ENCODE assay signal across 26 mouse cellular contexts in genomic region chr11:4138964-4139363, GRCm38 (mm10).
"Had no signal": no experiment of that assay in that cellular context is flagged by ENCODE, and none has a peak within 500 bp of the region (broad histone marks: within the 10 kb centered on the region; RNA-seq: fewer than 3 reads in every experiment).

No protein-coding gene starts in this region.

- ATAC-seq: hindbrain, embryonic 16.5 days; intestine, embryonic 16.5 days; liver, embryonic 12.5 days had no signal

- DNase-seq: gastrocnemius, postnatal 14 days; gastrocnemius, postnatal 36 days; heart, adult 11 months; heart, adult 2 months; heart, postnatal 14 days; heart, postnatal 36 days; kidney, adult 11 months; kidney, adult 2 months; kidney, adult 9 months; kidney, postnatal 14 days; kidney, postnatal 36 days; layer of hippocampus, adult 9-11 months; layer of hippocampus, postnatal 36 days; left cerebral cortex, postnatal 4 days had no signal

- H3K27me3 ChIP-seq: heart, embryonic 13.5 days; heart, embryonic 15.5 days; kidney, embryonic 15.5 days; limb, embryonic 13.5 days; limb, embryonic 15.5 days; liver, embryonic 12.5 days had no signal

- H3K4me3 ChIP-seq: heart, adult 2 months; heart, embryonic 13.5 days; heart, embryonic 15.5 days; hindbrain, embryonic 10.5 days; kidney, embryonic 15.5 days; limb, embryonic 13.5 days; limb, embryonic 15.5 days; liver, embryonic 12.5 days had no signal

- H3K4me2 ChIP-seq: heart, embryonic 11.5 days; heart, embryonic 13.5 days; heart, embryonic 15.5 days; hindbrain, embryonic 14.5 days; kidney, embryonic 15.5 days; limb, embryonic 13.5 days; limb, embryonic 15.5 days; liver, embryonic 12.5 days had no signal

- H3K27ac ChIP-seq: heart, adult 2 months; heart, embryonic 13.5 days; heart, embryonic 15.5 days; hindbrain, embryonic 14.5 days; kidney, embryonic 15.5 days; kidney, postnatal 0 days; limb, embryonic 13.5 days; limb, embryonic 15.5 days; liver, embryonic 12.5 days had no signal

- H3K9ac ChIP-seq: heart, embryonic 13.5 days; heart, embryonic 15.5 days; hindbrain, embryonic 14.5 days; kidney, embryonic 15.5 days; limb, embryonic 13.5 days; limb, embryonic 15.5 days; liver, embryonic 12.5 days had no signal

- H3K9me3 ChIP-seq: heart, embryonic 13.5 days; heart, embryonic 15.5 days; hindbrain, embryonic 10.5 days; kidney, embryonic 15.5 days; limb, embryonic 13.5 days; limb, embryonic 15.5 days; liver, embryonic 12.5 days had no signal
